Mouse (Mus musculus) large intestine, adult 2 months (tissue): ENCODE results near the gene Spred2. TPM values are rescaled to one million over a fixed set of nuclear protein-coding genes. Genes with fewer than 3 reads are reported as not detected.
"Not testable (repeated sequence)": the region's sequence is repeated elsewhere in the genome, so short reads cannot be mapped to it uniquely, and the experiment has no call there.

Experiments
- DNase-seq: peaks from one replicate; pipeline ENCODE4 v3.0.0-alpha.2; 2012; ENCODE audit warnings: low read depth, low spot score
- WGBS: fragments of 180-500 bp; shearing (Covaris S2); methylation state at CpG from one replicate; pipeline ENCODE4 v1.1.7; 2018; 5-methylcytosine and 5-hydroxymethylcytosine counted together
- polyA plus RNA-seq: library from polyadenylated mRNA; depleted of rRNA; stranded (reverse); fragments of >200 nt; gene quantifications from 2 replicates; pipeline ENCODE4 v1.2.3, GENCODE M21; 2012

Gene Spred2
- polyA plus RNA-seq, 1 experiment = 10.9 TPM

- no peak for DNase-seq
- WGBS = 21% methylated on average over 1 of the region's 1 CpGs
Measured at GRCm38 (mm10) chr11:19993753-19994152, 69.6 kb downstream of the Spred2 start.

- 92% methylated on average over 7 of the region's 7 CpGs for WGBS
- DNase-seq = no peak
Measured at GRCm38 (mm10) chr11:19994262-19994790, 70.2 kb downstream of the Spred2 start.

GRCm38 (mm10) chr11:19997940-19998339 lies 73.8 kb downstream of the Spred2 start:
- WGBS = 62% methylated on average over 18 of the region's 18 CpGs
- DNase-seq = no peak

DNA sequence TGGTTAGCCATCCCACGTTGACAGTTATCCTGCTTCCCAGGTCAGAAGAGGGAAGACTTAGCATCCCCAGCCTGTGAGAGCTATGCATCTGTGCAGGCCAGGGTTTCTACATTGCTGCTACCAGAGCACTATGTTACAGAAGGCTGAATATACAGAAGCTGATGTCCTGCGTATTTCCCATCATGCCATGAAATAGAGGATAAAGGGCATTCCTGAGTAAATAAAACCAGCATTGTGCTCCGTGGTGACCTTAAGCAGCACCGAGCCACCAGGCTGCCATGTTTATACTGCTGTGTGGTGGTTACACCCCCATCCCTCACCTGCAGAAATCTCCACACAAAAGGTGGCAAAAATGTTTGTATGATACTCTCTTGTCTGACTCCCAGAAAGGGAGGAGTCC lies 78.7 kb downstream of the Spred2 start:
- DNase-seq = no peak
- 57% methylated on average over 4 of the region's 4 CpGs for WGBS

GRCm38 (mm10) chr11:20007701-20008100 lies 83.5 kb downstream of the Spred2 start:
- 78% methylated on average over 6 of the region's 6 CpGs for WGBS
- DNase-seq = no peak

DNA sequence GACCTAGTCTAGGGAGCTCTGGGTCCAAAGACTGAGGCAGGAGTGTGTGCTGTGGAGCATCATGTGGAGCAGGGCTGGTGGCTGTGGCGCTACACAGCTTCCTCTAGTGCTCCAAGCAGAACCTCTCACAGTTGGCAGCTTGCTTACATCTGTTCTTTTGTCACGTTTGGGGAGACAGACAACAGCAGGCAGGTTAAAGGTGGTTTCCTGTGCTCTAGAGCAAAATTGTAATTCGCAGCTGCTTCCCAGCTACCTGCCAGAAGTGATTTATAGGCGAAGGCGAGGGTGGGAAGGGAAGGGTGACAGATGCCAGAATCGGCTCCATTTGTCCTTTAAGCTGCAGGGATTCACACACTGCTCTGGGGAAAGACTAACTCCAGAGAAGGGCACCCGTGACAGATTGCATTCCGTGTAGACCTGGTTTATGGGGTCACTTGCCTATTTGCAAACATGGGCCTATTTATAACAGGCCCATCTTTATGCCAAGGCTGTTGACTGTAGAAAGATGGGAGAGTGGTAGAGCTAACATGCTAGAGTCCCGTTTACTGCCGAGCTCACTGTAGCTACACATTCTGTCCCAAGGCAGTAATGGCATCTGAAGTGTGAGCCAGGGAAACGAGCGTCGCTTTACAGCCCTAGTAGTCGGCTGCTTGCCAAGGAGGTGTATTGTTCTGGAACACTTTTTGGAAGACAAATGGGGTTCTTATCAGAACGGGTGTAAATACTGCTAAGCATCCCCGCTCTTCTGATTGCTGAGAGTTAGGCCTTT lies 87.2 kb downstream of the Spred2 start:
- 24% methylated on average over 16 of the region's 16 CpGs for WGBS
- no peak for DNase-seq

- WGBS = 95% methylated on average over 3 of the region's 3 CpGs
- DNase-seq = no peak
Measured at GRCm38 (mm10) chr11:20013366-20013765, 89.2 kb downstream of the Spred2 start.

DNA sequence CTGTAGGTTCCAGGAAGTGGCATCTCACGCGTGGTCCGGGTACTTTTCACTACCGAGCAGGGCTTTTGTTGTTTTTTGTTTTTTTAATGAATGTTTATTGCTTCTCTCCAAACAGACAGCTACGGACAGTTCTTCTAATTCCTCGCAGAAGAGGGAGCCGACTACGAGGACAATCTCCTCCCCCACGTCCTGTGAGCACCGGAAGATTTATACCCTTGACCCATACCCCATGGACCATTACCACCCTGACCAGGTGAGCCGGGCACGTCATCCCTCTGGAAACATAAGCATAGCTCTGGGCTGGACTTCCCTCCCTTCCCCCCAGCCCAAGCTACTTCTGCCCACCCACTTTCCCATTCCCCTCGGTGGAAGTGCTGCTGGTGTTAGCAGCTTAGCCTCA lies 93.8 kb downstream of the Spred2 start:
- DNase-seq = no peak
- WGBS = 97% methylated on average over 13 of the region's 13 CpGs

DNA sequence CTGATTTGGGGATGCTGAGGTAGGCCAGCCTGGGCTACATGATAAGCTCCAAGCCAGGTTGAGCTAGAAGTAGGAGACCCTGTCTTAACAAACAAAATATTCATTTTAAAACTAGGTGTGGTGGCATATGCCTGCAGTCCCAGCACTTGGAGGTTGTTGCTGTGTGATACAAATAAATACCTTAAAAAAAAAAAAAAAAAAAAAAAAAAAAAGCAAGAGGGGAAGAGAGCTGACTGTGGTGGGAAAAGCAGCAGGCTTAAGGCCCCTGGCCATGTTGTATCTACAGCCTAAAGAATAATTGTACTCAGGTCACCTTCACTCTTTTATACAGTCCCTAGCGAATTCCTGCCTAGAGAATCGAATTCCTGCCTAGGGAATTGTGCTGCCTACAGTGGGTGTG lies 94.7 kb downstream of the Spred2 start:
- 98% methylated on average over 2 of the region's 2 CpGs for WGBS
- no peak for DNase-seq

DNA sequence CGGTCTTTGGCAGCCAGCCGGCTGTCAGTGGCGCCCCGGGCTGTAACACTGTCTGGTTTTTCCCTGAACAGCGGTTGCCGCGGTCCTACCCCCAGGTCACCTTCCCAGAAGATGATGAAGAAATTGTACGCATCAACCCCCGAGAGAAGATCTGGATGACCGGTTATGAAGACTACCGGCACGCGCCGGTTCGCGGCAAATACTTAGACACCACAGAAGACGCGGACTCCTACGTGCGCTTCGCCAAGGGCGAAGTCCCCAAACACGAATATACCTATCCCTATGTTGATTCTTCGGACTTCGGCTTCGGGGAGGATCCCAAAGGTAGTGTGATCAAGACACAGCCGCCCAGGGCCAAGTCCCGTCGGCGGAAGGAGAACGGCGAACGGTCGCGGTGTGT lies 96.5 kb downstream of the Spred2 start:
- DNase-seq = no peak
- 98% methylated on average over 35 of the region's 35 CpGs for WGBS

DNA sequence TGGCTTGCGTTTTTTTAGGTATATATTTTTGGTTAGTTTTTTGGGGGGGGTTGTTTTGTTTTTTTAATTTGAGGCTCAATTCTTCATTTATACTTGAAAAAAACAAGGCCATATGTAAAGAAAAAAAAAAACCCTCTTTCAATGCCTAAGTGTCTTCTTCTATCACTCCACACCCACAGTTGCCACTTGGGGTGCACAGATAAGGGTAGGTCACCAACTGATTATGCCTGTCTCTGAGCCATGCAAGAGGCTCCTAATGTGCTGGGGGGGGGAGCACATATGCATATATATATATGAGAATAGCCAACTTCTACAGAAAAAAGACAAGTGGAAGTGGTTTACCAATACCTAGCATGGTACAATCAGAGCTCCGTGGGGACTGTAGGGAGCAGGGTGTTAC lies 98.3 kb downstream of the Spred2 start:
- 91% methylated on average over 2 of the region's 2 CpGs for WGBS
- no peak for DNase-seq

- WGBS = 94% methylated on average over 14 of the region's 14 CpGs
- DNase-seq = no peak
Measured at GRCm38 (mm10) chr11:20022911-20023482, 98.8 kb downstream of the Spred2 start.

- DNase-seq = no peak
- 60% methylated on average over 11 of the region's 11 CpGs for WGBS
Measured at GRCm38 (mm10) chr11:20025899-20026298, 101.7 kb downstream of the Spred2 start.

GRCm38 (mm10) chr11:20027719-20028118 lies 103.5 kb downstream of the Spred2 start:
- WGBS = 36% methylated on average over 9 of the region's 9 CpGs
- no peak for DNase-seq

GRCm38 (mm10) chr11:20028396-20028795 lies 104.2 kb downstream of the Spred2 start:
- 84% methylated on average over 6 of the region's 6 CpGs for WGBS

DNA sequence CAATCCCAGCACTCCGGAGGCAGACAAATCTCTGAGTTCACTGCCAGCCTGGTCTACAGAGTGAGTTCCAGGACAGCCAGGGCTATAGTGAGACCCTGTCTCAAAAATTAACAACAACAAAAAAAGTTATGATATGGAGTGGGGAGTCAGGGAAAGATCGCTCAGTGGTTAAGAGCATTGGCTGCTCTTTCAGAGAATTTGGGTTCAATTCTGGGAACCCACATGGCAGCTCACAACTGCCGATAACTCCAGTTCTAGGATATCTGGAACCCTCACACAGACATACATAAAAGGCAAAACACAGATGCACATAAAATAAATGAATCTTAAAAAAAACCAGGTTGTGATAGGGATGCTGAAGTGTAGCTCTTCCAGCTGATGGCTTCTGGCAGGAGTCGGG lies 104.8 kb downstream of the Spred2 start:
- DNase-seq = no peak

More at GRCm38 (mm10) chr11:20028396-20028795, 104.2 kb downstream of the Spred2 start:
- no peak for DNase-seq

DNA sequence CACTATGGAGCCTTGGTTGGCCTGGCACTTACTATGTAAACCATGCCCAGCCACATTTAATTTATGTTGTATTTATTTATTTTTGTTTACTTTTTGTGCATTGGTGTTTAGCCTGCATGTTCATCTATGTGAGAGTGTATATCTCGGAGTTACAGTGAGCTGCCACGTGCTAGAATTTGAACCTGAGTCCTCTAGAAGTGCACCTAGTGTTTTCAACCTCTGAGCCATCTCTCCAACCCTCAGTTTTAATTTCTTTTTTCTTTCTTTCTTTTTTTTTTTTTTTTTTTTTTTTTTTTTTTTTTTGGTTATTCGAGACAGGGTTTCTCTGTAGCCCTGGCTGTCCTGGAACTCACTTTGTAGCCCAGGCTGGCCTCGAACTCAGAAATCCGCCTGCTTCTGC lies 106.8 kb downstream of the Spred2 start:
- 94% methylated on average over 5 of the region's 5 CpGs for WGBS
- DNase-seq = not testable (repeated sequence)

More for the DNA sequence above, 104.8 kb downstream of the Spred2 start:
- WGBS = 95% methylated on average over 4 of the region's 4 CpGs

DNA sequence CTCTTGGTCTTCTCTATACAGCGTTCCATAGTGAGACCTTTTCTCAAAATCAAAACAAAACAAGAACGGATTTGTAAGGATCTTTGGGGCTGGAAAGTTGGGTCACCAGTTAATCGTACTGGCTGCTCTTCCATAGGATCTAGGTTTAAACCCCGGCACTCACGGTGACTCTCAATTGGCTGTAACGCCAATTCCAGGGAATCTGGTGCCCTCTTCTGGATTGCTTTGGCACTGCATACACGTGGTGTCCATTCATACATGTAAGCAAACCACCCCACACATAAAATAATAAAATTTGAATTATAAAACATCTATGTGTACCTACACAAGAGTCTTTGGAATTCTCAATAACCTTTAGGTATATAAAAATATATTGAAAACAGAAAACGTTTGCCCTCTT lies 107.4 kb downstream of the Spred2 start:
- peak; percentile 35 for DNase-seq
- 46% methylated on average over 8 of the region's 8 CpGs for WGBS

GRCm38 (mm10) chr11:20033541-20034160 lies 109.5 kb downstream of the Spred2 start:
- no peak for DNase-seq
- WGBS = 78% methylated on average over 6 of the region's 6 CpGs

GRCm38 (mm10) chr11:20034337-20034947 lies 110.3 kb downstream of the Spred2 start:
- DNase-seq = no peak
- WGBS = 61% methylated on average over 14 of the region's 14 CpGs
